Mouse (Mus musculus) gastrocnemius, postnatal 25 days (tissue): ENCODE results near the gene Tbx19. TPM values are rescaled to one million over a fixed set of nuclear protein-coding genes. Genes with fewer than 3 reads are reported as not detected.

ENCODE experiments used
- DNase-seq: peaks from one replicate; pipeline ENCODE4 v3.0.0; 2022
- total RNA-seq, 2 experiments: library from RNA; stranded (reverse); gene quantifications; 1 replicate in 1 of 2; 2 replicates in 1 of 2; pipeline ENCODE4 v1.2.3; 2021

Gene Tbx19
- total RNA-seq, 2 experiments from 2014 or later = not detected

GRCm38 (mm10) chr1:165184178-165184577, 23.6 kb upstream of the Tbx19 start:
- no peak for DNase-seq

GRCm38 (mm10) chr1:165183400-165183799, 22.8 kb upstream of the Tbx19 start:
- DNase-seq = no peak

DNA sequence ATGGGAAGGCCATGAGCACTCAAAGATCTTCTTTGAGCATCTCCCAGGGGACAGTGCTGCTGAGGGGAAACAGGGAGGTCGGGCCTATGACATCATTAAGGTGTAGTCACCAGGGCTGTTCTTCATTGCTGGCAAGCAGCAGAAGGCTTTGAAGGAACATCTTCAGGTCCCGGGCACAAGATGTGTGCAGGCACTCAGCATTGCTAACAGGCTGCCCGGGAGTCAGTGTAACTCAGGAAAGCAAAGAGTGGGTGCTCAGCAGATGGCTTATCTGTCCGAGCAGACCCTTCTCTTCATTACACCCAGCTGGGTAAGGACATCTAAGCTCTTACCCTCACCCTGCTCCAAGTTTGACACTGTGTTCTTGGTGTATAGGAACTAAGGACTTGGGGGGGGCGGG, 18.7 kb upstream of the Tbx19 start:
- DNase-seq = no peak

GRCm38 (mm10) chr1:165178075-165178474, 17.5 kb upstream of the Tbx19 start:
- DNase-seq = no peak

- DNase-seq = no peak
These were observed 13.6 kb upstream of the Tbx19 start for GRCm38 (mm10) chr1:165174059-165174616.

GRCm38 (mm10) chr1:165171277-165171676, 10.7 kb upstream of the Tbx19 start:
- DNase-seq = no peak

DNA sequence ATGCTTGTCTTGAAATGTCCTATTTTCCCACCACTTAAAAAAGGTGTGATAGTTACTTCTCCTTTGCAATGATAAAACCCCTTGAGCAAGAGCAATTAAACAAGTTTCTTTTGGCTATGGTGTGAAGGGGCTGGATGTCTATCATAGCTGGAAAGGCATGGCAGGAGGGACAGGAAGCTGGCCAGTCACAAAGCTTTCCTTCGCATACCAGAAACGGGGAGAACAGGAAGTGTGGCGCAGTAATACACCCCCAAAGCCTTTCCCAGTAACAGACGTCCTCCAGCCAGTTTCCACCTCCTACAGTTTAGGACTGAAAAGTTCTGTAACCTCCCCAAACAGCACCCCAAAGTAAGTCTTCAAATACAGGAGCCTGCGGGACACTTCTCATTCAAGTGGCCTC, 9.6 kb upstream of the Tbx19 start:
- no peak for DNase-seq

DNA sequence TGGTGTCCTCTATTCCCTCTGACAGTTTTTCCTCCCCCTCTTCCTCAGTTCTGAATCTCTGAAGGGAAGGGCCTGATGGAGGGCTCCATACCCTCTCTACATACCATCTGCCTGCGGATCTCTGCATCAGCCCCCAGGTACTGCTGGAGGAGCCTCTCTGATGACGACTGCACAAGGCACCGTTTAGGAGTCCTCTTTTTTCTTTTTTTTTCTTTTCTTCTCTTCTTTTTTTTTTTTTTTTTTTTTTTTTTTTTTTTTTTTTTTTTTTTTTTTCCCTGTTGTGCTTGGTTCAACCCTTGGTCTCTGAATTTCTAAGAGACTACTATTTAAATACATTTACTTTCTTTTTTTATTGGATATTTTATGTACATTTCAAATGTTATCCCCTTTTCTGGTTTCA, 8.9 kb upstream of the Tbx19 start:
- DNase-seq = no peak

DNA sequence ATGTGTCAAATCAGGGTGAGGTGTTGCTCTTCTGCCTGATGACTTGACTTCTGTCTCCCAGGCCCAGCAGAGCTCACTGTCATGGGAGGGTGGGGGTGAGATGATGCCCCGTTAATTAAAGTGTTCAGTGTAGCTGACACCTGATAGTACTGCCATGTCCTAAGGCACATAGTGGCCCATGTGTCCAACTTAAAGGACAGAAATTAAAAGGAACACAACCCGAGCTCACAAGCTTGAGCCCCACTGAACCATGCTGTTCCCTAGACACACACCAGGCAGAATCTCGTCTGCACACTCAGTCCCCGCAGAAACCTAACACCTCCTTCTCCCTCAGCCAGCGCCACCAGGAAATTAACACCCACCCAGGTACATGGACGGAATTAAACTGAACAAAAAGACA, 4.3 kb upstream of the Tbx19 start:
- no peak for DNase-seq

DNA sequence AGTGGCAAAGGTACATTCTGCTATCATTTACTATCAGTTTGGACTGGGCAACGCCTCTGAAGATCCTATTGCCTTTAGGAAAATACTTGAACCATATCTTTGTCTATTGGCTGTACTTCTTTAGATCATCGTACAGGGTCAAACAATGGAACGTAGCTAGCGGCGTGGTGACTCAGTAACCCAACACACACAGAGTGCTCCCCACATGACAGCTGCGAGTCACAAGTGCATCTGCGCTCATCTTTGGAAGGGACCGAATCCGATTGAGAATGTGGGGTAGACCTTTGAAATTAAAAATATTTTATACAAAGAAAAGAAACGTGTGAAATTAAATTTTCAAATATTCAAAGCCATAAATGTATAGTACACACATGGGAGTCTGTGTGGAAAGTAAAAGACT, 1.7 kb downstream of the Tbx19 start:
- no peak for DNase-seq

DNA sequence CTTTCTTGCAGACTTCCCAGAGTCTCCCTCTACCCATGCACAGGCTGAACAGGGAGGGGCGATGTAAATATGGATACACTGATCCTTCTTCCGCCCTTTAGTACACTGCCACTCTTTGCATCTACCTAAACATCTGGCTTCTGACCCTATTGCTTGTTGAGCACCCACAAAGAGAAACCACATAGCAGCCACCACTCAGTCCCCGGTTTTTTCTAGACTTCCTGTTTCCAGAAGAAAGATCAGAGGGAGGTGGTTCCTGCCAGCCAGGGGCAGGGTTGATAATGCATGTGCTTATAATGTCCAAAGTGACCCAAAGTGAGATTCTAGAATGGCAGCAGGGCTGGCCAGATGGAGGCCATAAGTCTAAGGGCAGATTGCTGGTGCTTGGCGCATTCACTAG, 6.4 kb downstream of the Tbx19 start:
- no peak for DNase-seq

- DNase-seq = no peak
These were observed 9.4 kb downstream of the Tbx19 start for GRCm38 (mm10) chr1:165151216-165151615.

DNA sequence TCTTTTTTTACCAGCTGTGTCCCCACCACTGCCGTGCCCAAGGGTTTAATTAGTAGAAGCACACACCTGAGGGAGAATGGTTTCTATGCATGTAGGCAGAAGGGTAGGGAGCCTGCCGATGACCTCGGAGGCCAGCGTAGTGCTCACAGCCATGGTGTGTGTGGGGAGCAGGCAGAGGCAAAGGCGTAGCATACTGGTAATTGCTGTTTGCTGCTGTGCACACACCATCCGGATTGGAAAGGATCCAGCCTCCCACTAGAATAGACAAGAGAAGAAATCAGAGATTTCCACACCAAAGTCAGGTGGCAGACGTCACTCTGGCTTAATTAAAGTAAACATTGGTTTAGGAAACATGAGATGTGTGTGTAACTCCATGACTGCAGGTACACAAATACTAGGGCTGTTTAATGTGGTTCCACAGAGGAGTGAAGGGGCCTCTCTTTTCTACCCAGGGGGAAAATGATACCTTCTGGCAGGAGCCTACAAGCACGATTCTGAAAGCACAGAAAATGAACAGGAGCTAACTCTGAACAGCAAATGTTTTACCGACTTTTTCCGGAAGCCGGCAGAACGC, 18.1 kb downstream of the Tbx19 start:
- no peak for DNase-seq

DNA sequence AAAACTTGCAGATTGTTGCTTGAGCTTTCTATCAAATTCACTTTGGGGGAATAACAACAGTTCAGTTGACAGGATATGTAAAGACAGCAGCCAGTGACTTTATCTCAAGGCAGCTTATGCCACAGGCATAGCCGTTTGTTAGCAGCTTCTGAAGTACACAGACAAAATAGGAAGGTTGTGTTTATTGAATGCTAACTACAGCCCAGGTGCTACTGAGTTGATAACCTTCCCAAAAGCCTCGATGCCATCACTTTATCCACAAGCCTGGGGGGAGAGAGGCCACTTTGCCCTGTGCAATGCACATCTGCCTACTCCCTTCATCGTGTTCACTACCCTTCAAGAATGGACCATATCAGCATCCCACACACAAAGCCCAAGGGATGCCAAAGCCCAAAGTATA, 20.3 kb downstream of the Tbx19 start:
- no peak for DNase-seq

- no peak for DNase-seq
These were observed 26.7 kb downstream of the Tbx19 start for GRCm38 (mm10) chr1:165133858-165134257.

DNA sequence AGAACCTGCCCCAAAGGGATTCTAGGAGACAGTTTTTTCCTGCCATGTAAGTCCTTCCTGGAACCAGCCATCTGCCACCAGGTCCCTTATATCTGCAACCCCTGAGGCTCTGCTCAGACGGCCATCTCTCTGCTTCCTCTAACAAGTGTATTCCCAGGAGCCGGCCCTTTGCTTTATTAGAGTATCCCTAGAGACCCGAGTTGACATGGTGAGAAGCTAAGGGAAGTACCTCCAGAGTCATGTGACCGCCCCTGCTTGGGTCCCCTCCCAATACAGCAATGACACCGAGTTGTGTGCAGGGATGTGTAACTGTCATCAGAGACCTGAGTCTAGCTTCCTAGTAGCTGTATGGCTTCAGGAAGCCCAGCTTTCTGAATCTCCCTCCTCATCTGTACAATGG, 27.3 kb downstream of the Tbx19 start:
- no peak for DNase-seq

- DNase-seq = peak; percentile 38
These were observed 28.2 kb downstream of the Tbx19 start for GRCm38 (mm10) chr1:165132187-165132877.

DNA sequence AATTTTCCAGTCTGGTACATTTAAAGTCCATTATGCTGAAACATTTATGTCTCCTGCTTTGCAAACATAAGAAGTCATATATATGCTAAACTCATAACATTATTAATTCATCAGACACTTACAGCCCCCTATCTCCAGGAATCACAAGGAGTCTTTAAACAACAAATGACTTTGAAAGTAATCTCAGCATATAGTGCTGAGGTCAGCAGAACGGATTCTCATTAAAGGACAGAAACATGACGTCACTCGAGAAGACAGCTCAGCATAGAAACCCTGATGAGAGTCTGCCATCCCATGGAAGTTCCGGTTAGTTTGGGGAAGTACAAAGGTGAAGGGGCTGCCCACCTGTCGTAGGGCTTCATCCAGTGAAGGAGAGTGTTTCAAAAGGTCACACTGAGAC, 31.0 kb downstream of the Tbx19 start:
- no peak for DNase-seq

GRCm38 (mm10) chr1:165121096-165121495, 39.5 kb downstream of the Tbx19 start:
- DNase-seq = no peak

GRCm38 (mm10) chr1:165120349-165120898, 40.1 kb downstream of the Tbx19 start:
- peak; percentile 66 for DNase-seq

- no peak for DNase-seq
These were observed 40.8 kb downstream of the Tbx19 start for GRCm38 (mm10) chr1:165119760-165120159.

GRCm38 (mm10) chr1:165119011-165119726, 41.4 kb downstream of the Tbx19 start:
- DNase-seq = no peak
